Mouse (Mus musculus) gastrocnemius, adult 8-10 months (tissue): ENCODE results near the gene Gm26938. TPM values are rescaled to one million over a fixed set of nuclear protein-coding genes. Genes with fewer than 3 reads are reported as not detected.
A peak's percentile ranks its signal among the peaks of the same experiment; 100 is the strongest.

Experiments
- DNase-seq, 2 experiments: peaks; one replicate each; pipeline ENCODE4 v3.0.0; 2022; ENCODE audit warnings: low spot score in 2 of 2
- microRNA-seq: library from miRNA; unstranded; fragments of <30 nt; microRNA quantifications from one replicate; pipeline ENCODE4 v1.2.0, GENCODE M21; 2022
- total RNA-seq, 4 experiments: library from RNA; stranded (reverse); gene quantifications; 2 replicates each; pipeline ENCODE4 v1.2.4; 2022

Gm26938 gene
- total RNA-seq, 4 experiments from 2014 or later: not detected

DNA sequence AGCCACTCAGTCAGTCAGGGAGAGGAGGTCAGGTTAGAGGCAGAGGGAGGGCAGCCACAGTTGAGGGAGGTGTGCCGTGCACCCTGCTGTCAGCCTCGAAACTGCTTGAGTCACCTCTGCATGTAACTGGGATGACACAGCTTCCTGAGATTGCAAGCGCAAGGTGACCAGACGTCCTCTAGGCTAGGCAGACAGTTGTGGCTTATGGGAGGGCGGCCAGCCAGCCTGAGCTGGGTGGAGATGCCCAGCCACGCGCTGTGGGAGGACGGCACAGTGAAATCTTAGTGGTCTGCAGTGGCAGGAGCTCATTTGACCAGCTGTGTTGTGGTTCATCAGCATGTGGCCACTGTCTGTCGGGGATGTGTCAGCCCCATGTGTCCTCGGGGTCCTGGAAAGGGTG, 31.3 kb downstream of the Gm26938 start:
- DNase-seq: peak; percentile 46 to 71

DNA sequence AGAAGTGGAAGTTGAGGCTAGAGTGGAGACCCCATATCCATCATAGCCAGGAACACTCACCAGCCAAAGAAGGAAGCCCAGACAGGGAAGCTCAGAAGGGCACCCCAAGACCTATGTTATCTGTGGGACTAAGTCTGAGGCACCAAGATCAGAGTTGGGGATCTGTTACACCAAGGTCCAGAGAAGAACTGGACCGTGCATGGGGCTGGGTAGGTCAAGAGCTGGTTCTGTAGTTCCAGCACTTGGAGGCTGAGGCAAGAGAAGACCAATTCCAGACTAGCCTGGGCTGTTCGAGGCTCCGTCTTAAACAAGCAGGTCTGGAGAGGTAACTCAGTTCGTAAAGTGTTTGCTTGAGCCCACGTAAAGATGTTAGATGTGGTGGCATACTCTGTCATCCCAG, 32.1 kb downstream of the Gm26938 start:
- DNase-seq: no peak

DNA sequence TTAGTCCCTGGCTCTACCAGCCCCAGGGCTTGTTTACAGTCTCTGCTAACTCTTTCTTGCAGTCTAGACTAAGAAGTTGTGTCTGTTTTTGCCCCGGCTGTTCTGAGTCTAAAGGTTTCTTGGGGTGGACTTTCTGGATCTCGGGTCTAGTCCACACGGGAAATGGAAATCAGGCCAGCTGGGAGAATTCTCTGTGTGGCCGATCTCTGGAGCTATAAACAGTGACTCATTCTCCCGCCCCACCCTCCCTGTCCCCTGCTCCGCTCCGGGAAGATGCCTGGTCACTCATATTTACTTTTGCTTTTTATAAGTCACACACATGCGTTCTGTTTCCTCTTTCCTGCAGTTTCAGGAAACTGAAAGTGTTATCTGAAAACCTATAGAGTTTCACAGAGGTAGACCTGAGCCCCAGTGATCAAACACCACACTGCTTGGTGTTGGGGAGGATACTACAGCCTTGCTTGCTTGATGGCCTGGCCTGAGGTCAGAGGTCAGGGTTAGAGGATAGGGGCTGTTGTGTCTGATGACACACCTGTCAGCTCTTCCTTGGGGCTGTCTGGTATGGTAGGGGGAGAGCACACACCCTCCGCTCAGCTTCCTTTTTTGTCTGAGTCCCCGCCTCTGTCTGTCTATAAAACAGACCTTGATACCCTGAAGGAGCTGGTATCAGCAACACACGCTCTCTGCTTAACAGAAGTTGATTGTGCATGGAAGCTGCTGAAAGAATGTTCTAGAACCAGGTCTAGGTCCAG, 32.7 kb downstream of the Gm26938 start:
- peak in 1 of 2 experiments; percentile 21 for DNase-seq

DNA sequence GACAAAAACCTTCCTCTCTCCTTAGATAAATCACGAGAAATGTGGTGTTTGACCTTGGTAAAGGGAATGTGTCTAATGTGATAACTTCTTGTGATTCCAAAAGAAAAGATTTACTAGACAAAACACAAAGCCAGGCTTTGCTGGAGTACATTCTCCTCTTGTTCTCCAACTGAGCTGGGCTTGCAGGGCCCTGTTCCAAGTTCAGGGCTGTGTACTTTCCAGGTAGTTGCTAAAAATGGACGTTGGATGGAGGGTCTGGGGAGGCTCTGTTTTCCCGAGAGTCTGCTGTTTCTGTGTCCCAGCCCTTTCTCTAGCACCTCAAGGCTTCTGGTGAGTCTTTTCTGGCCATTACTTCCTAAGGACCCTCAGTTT, 33.3 kb downstream of the Gm26938 start:
- no peak for DNase-seq

DNA sequence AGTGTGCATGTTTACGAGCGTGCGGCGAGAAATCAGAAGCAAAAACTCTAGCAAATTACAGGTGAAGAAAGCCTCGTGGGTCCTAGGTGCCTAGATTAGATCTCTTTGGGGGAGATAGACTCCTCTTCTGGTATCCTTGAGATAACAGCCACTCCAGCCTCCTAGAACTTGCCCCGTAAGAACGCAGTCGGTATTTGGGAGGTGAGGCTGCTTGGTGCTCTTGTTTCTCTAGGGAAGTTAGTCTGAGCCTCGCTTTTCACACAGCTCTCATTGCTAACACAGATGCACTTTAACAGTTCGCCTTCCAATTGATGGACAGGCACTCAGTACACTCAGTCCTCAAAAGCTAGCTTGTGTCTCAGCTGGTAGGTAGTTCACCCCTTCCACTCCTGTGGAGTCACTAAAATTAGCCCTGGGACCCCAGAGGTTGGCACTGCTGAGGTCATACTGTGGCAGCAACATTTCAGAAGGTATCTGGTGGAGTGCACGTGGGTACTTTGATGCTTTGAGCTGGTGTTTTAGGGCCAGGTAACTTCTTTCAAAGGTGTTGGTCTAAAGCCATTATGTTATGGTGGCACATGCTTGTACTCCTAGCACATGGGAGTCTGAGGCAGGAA, 33.9 kb downstream of the Gm26938 start:
- no peak for DNase-seq

DNA sequence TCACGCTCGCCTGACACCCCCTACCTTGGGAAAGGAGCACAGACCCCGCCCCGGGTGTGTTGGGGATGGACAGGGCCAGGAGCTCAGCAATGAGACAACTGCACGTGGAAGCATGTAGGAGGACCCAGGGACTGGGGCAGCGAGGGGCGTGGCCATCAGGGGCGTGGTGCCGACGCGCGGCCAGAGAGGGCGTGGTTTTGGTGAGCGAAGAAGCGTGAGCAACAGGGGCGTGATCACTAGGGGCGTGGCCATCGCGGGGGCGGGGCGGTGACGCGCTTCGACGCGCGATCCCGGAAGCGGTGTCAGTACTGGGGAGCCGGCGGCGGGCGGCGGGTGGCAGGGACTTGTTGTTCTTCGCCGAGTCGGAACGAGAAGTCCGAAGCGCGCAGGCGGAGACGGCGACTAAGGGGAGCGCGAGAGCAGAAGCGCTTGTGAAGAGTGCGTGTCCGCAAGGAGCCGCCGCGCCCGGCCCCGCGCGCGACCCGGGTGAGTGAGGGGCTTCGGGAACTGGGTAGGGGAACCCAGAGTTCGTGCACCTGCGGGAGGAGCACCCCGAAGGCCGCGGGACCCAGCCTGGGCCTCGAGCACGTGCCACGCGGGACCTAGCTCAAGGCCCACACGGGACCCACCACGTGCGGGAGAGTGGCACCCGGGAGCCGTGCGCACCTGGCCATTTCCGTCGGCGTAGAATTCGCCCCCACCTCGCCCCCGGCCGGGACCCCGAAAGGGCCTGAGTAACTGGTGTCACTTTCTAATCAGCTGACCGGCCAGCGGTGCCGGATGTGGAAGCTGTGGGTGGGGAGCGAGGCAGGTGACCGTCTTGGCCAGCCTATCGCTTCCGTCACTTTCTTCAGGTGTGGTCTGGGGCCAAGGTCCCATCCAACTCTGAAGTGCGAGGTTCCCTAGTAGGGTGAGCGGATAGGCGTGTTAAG, 34.7 kb downstream of the Gm26938 start, which contains the start of gene Mafk:
Gene Mafk (plus strand): TSS at position 287 of the 932 bp plus-strand sequence.
- DNase-seq: peak; percentile 98

DNA sequence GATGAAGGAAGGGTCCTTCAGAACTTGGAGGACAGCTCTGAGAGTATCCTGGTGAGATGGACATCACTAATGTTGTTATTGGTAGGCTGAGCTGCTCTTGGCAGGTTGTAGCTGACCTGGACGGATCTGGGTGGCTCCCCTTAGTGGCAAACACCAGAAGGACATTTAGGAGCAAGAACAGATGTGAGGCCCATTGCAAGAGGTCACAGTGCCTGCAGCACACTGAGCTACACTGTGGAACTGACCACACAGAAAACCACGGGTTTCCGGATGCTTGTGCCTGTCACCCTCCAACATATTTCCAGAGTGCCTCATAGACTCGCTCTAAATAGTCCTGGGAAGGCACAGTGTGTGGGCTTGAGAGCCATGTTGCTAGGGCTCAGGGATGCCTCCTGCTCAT, 36.7 kb downstream of the Gm26938 start:
- no peak for DNase-seq

DNA sequence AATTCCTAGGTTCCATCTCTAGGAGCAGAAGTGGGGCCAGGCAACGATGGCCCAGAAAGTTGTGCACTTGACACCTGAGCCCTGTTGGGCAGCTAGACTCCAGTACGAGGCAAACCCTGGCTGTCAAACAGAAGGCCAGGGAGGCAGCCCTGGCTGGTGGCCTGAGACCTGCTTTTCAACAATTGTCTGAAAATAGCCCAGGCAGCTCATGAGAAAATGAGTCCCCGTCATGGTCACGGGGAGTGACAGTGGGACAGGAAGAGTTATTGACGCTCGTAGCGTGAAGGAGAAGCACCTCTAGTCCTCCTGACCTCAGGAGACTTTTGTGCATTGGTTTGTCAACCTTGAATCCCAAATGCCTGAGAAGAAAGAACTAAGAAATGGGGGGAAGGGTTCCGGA, 44.8 kb downstream of the Gm26938 start:
- DNase-seq: peak in 1 of 2 experiments; percentile 42

DNA sequence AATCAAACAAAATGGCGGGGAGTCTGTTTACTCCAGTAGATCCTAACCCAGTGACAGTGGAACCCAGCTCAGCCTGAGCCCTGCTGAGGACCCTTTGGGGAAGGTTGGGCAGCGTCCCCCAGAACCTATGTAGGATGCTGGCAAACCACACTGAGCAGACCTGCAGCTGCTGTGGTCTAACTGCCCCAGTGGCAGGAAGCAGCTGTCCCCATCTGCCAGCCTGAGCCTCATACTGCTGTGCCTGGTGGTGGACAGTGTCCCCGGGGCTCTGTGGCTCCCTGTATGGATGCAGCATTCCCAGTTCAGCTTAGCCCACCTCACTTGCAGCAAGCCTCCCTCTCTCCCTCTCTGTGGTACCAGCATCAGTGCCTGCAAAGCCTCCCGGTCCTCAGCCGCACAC, 49.2 kb downstream of the Gm26938 start:
- DNase-seq: no peak

DNA sequence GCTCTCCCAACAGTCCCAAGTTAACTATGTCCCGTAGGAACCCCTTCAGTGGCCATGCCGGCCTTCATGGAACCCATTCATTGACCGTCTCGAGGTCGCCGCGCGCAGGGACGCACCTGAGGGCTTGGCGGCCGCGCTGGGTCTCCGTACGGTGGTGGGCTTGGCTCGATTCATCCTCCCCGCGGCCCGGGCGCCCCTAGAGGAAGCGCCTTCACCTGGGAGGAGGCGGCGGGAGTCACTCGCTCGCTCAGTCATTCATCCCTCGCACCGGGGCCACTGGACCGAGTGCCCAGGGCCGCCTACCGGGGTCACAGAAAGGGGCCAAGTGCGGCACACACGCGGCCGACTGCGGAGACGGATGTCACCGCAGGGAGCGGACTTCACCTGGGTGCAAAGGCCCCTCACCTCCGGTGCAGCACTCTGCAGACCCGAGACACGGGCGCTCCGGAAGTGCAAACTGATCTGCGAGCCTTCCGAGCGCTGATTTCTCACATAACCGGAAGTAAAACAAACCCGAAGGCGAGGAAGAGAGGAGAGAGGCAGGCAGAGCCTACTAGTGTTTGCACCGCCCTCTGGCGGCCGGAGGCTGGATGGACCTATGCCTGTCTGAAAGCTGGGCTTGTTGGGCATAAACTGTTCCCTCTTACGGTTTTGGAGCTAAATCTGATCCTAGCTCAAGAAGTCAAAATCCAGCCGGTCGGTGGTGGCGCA, 50.8 kb downstream of the Gm26938 start, which contains the start of gene Ints1:
Gene Ints1 (minus strand): TSS at position 459 of the 711 bp plus-strand sequence.
- peak; percentile 94 for DNase-seq

DNA sequence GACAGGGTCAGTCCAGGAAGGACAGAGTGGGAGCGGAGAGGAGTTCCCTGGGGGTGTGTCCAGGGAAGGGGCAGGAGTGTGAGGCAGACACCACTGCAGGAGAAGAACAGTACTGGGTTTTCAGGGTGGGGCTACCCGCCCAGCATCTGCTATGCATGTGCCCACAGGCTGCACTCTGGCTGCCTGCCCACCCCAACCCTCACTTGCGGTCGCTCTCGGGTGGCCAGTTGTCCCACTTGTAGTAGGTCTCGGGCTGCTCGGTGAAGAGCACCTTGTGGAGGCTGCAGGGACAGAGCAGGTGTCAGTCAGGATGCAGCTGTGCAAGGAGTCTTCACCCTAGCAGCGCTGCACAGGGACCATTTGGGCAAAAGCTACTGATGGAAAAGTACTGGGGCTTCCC, 58.0 kb downstream of the Gm26938 start:
- DNase-seq: no peak

DNA sequence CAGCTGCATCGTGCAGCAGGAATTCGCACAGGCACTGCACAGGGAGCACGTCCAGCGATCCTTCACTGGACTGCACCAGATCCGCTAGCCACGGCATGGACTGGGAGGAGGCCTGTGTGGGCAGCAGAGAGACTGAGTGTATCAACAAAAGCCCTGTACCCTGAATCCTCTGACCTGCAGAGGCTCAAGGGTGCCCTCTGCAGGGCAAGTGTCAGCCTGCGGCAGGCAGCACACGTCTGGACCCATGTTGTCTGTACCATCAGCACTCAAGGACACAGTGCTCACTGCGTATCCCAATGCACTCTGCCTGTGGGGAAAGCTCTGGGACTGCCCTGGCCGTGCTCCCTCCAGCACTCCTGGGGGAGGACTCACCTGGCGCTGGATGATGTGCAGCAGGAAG, 61.9 kb downstream of the Gm26938 start:
- no peak for DNase-seq

DNA sequence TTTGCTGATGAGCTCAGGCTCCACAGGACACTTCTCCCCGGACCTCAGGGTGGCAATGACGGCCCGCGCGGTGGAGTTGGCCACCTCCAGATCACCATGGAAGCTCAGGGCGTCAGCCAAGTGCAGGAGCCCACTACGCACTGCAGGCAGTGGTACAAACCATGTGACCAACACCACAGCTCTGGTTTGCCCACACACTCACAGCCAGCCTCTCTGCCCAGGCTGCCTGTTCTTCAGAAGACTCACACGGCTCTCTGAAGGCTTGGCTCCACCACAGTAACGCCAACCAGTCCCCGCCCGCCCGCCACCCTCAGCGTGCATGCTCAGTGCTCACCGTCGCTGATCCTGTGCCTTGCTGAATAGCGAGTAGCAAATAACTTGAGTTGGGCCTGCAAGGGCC, 68.1 kb downstream of the Gm26938 start:
- no peak for DNase-seq

Small RNA genes lying within 50 kb of the gene (microRNA-seq; reads per million reads assigned to microRNA genes)
- gene Mir7037: not detected

Other genes starting within 250 kb of the Gm26938 start
- gene Micall2, start 90.1 kb downstream of the Gm26938 start, total RNA-seq: under 1 TPM; 0.24 to 0.74 (median 0.37) TPM
- 10 to 100 TPM; 29.3 to 37.0 (median 32.3) TPM for gene Ints1, start 50.7 kb downstream of the Gm26938 start, total RNA-seq
- gene Mafk, start 34.9 kb downstream of the Gm26938 start, total RNA-seq: 10 to 100 TPM; 15.2 to 21.2 (median 18.1) TPM
- gene Tmem184a, start 6.5 kb downstream of the Gm26938 start, total RNA-seq: 1 to 10 TPM in 2 of 4 experiments, under 1 TPM in 2; 0.41 to 1.4 (median 0.88) TPM
- 10 to 100 TPM in 1 of 4 experiments, 1 to 10 TPM in 3; 7.8 to 10.4 (median 8.8) TPM for gene Psmg3, start 478 bp upstream of the Gm26938 start, total RNA-seq
- not detected for gene Elfn1, start 81.5 kb upstream of the Gm26938 start, total RNA-seq